Mouse (Mus musculus) erythroblast, adult 5-6 weeks (primary cell): ENCODE measurements around the gene Fam104a. TPM values are rescaled to one million over a fixed set of nuclear protein-coding genes. Genes with fewer than 3 reads are reported as not detected.
A peak's percentile ranks its signal among the peaks of the same experiment; 100 is the strongest.
"Not testable (repeated sequence)": the region's sequence is repeated elsewhere in the genome, so short reads cannot be mapped to it uniquely, and the experiment has no call there.

Source experiments
- ATAC-seq: replicated peaks from 2 replicates; pipeline ENCODE4 v1.8.0; 2016; ENCODE audit warnings: moderate number of reproducible peaks, mild to moderate bottlenecking, moderate TSS enrichment, inconsistent platforms; ENCODE audit not compliant: poor library complexity, low FRiP score, severe bottlenecking
- total RNA-seq, 2 experiments: library from RNA; stranded (forward) in 1 of 2; stranded (reverse) in 1 of 2; fragments of 150-400 nt in 1 of 2; fragments of 200-764, 138-1000 nt in 1 of 2; gene quantifications; 2 replicates each; pipeline versions ENCODE4 v1.2.3 to v1.2.4; 2015 to 2017; ENCODE audit warnings: low replicate concordance in 2 of 2

Gene Fam104a
- total RNA-seq, 2 experiments from 2014 or later = 20.0 to 23.3 TPM

- no peak for ATAC-seq
Observed at GRCm38 (mm10) chr11:113667704-113668103, 16.3 kb downstream of the Fam104a start.

GRCm38 (mm10) chr11:113667122-113667521, 16.8 kb downstream of the Fam104a start:
- no peak for ATAC-seq

- 0 out of 2 replicates have a peak, but pooled peaks have one; percentile 30 for ATAC-seq
Observed at GRCm38 (mm10) chr11:113666648-113667047, 17.3 kb downstream of the Fam104a start.

GRCm38 (mm10) chr11:113666205-113666604, 17.8 kb downstream of the Fam104a start:
- ATAC-seq = peak; percentile 59; the same call in 1 of the 2 replicates

- ATAC-seq = no peak
Observed at GRCm38 (mm10) chr11:113664279-113664678, 19.7 kb downstream of the Fam104a start.

GRCm38 (mm10) chr11:113661835-113662351, 22.1 kb downstream of the Fam104a start:
- no peak for ATAC-seq

GRCm38 (mm10) chr11:113660940-113661339, 23.0 kb downstream of the Fam104a start:
- peak; percentile 48 for ATAC-seq

- not testable (repeated sequence) for ATAC-seq
Observed at GRCm38 (mm10) chr11:113660213-113660612, 23.7 kb downstream of the Fam104a start.

GRCm38 (mm10) chr11:113658763-113659162, 25.2 kb downstream of the Fam104a start:
- no peak for ATAC-seq

- no peak for ATAC-seq
Observed at GRCm38 (mm10) chr11:113658319-113658718, 25.6 kb downstream of the Fam104a start.

- no peak for ATAC-seq
Observed at GRCm38 (mm10) chr11:113657221-113657620, 26.7 kb downstream of the Fam104a start.

- no peak for ATAC-seq
Observed at GRCm38 (mm10) chr11:113656511-113656932, 27.4 kb downstream of the Fam104a start.

- no peak for ATAC-seq
Observed at GRCm38 (mm10) chr11:113654561-113655270, 29.2 kb downstream of the Fam104a start.

- no peak for ATAC-seq
Observed at GRCm38 (mm10) chr11:113654105-113654504, 29.9 kb downstream of the Fam104a start.

GRCm38 (mm10) chr11:113652516-113652915, 31.4 kb downstream of the Fam104a start:
- ATAC-seq = no peak

GRCm38 (mm10) chr11:113651907-113652273, 32.1 kb downstream of the Fam104a start:
- no peak for ATAC-seq

- peak; percentile 82 for ATAC-seq
Observed at GRCm38 (mm10) chr11:113651206-113651906, 32.6 kb downstream of the Fam104a start.

- ATAC-seq = peak; percentile 53
Observed at GRCm38 (mm10) chr11:113649353-113650210, 34.4 kb downstream of the Fam104a start, which contains the start of gene Slc39a11. Slc39a11 (minus strand) TSS chr11:113650079.

GRCm38 (mm10) chr11:113648690-113649352, 35.1 kb downstream of the Fam104a start, which contains the start of gene Cog1:
Cog1 (plus strand) TSS chr11:113649169.
- ATAC-seq = peak; percentile 6
